Mouse (Mus musculus) c-Kit-positive CD71-positive TER-119-positive erythroid progenitor cells, embryonic 14.5 days (primary cell): ENCODE results near the gene Arl6ip4.

Experiments used
- DNase-seq: peaks from one replicate; pipeline ENCODE4 v3.0.0-alpha.2; 2013; ENCODE audit warnings: low spot score

The Arl6ip4 gene

DNA sequence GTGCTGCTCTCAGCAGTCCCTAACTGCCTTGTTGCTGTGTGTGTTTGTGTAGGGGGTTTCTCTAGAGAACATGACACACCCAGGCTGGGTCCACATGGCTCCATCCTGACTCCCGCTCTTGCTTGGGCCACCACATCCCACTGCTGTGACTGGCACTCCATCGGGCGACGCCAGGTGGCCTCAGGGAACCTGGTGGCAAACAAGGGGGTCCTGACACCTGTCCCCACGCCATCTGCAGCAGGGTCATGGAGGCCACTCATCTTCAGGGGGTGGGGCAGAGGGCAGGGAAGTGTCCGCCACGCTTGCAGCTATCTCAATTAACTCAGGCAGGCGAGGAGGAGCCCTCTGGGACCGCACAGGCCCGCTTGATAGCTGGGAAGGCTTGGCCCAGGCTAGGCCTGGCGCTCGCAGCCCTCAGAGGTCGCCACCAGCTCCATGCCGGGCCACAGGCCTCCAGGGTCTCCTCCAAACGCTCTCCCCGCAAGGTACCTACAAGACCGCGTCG is 20.8 kb upstream of the Arl6ip4 start:
- peak; percentile 63 for DNase-seq

DNA sequence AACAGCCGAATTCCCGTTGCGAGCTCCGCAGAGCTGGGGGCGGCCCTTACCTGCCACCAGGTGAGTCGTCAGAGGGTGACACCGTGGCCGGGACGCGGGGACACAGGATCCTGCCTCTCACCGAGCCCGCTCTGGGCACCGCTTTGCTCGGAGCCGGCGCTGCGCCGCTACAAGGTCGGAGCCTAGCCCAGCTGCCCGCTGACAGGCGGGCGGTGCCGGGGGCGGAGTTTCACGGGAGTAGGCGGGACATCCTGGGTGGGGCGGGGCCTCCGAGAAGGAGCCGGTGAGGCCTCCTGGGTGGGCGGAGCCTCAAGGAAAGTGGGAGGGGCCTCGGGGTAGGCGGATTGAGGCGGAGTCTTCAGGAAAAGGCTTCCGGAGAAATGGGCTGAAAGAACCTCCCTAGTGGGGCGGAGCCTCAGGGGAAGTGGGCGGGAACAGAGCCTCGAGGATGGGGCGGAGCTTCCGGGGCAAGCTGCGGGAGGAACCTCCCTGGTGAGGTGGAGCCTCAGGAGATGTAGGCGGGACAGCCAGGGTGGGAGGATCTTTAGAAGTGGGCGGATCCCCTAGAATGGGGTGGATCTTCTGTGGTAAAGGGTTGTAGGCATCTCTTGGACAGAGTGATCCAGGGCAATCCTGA is 20.2 kb upstream of the Arl6ip4 start, which contains the start of gene Abcb9:
Gene Abcb9 (minus strand): TSS at position 203 of the 637 bp plus-strand sequence.
- DNase-seq, result peak; percentile 99

DNA sequence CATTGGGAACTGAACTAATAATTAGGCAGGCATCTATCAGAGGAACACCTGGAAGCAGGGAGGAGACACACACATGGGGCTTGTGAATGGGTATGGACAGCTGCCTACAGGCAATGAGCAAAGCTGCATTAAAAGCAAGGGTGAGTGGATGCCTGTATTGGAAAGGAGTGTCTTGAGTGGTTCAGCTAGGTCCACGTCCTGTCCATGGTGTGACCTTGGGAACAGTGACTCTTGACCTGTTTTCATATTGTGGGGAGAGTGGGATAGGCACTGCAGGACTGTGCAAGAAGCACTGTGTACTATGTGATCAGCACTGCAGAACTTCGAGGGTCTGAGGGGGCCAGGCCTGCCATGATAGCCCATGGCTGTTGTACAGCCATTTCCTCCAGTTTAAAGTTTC is 17.0 kb upstream of the Arl6ip4 start:
- DNase-seq, result no peak

DNA sequence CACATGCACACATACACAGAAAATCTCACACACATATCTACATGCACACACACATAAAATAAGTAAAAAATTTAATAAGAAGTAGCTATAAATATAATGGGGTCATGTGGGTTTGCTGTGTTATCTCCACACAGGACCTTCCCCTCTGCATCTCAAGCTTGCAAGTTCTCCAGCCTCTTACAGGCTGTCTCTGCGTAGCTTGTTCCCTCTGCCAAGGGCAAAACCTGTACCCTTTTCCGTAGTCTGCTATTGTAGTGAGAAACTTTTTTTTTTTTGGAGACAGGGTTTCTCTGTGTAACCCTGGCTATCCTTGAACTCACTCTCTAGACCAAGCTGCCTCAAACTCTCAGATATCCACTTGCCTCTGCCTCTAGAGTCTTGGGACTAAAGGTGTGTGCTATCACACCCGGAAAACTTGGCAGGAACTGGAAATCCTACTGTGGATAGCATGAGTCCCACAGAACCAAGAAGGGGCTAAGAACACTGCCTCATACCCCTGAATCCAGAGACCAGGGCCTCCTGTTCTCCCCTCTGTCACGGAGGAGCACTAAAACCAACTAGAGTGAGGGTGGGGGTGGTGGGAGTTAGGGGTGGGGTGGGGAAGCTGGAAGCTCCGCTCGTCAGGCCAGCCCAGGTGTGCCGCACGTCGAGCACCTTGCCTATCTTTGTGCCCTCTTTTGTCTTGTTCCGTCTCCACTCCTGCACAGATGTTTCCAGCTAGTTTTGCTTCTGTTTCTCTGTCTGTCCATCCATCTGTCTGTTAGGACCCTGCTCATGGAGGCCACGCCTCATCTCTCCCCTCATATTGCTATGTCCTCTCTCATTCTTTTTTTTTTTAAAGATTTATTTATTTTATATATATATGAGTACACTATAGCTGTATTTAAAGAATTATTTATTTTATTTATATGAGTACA is 15.5 kb upstream of the Arl6ip4 start:
- DNase-seq, result no peak

DNA sequence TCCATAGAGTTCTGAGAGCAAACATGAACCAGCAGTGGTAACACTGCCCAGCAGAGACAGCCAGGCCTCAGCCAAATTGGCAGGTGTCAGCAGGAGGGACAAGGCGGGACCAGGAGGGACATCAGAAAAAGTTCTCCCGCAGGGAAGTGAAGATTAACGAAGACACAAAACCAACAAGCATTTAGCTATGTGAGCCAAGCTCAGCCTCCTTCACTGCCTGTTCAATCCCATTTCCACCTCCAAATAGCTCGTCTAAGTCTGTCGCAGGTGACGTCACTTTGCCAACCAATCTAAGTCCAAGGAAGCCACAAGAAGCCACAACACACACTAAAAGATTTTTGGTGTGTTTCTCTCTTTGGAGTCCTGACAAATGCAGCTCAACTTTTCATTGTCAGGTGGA is 13.6 kb upstream of the Arl6ip4 start:
- DNase-seq, result no peak

DNA sequence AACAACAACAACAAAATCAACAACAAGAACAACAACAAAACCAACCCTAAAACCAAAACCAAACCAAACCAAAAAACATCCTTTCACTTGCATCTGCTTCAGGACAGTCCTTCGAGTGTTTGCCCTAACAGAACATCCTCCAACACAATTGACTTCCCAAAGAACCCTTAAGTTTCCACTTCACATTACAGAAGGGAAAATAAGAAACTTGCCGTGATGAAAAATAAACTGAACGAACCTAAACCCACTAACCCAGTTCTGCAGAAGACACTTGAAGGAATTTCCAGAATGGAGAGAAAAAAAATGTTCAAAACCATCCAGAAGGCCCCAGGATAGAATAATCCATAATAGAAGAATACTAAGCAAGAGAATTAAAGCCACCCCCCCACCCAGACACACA is 12.9 kb upstream of the Arl6ip4 start:
- no peak for DNase-seq

DNA sequence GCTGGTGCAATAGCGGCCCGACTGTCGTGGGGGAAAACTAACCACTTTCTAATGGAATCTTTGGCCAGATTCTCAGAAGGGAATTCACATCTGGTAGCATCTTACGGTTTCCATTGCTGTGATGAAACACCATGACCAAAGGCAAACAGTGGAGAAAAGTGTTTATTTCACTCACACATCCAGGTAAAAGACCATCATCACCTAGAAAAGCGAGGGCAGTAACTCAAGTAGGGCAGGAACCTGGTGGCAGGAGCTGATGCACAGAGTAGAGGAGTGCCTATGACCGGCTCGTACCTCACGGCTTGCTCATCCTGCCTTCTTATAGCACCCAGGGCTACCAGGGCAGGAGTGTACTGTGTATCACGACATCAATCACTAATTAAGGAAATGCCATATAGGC is 12.3 kb upstream of the Arl6ip4 start:
- no peak for DNase-seq

DNA sequence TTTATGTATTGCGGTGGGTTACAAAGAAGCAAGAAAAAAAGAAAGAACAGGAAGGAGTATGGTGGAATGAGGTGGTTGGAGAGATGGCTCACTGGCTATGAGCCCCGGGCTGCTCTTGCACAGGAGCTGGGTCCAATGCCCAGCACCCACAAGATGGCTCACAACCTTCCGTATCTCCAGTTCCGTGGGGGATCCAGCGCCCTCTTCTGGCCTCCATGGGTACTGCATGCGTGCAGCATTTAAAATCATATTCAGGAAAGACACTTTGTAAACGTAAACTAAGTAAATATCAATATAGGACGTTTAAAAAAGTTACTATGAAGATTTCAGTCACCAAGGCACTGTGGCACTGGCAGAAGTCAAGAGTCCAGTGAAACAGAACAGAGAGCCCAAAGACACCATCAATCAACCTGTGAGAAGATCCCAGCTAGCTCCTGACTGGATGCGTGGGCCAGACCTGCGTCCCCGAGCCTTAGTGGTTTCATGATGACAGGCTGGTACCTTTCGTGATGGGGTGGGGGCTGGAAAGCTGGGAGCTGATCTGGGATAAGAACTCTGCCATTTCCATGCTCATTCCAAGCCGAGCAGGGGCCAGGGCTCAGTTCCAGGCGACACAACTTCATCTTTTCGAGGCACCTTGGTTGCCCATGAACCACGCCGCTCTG is 4.7 kb upstream of the Arl6ip4 start:
- peak; percentile 50 for DNase-seq

DNA sequence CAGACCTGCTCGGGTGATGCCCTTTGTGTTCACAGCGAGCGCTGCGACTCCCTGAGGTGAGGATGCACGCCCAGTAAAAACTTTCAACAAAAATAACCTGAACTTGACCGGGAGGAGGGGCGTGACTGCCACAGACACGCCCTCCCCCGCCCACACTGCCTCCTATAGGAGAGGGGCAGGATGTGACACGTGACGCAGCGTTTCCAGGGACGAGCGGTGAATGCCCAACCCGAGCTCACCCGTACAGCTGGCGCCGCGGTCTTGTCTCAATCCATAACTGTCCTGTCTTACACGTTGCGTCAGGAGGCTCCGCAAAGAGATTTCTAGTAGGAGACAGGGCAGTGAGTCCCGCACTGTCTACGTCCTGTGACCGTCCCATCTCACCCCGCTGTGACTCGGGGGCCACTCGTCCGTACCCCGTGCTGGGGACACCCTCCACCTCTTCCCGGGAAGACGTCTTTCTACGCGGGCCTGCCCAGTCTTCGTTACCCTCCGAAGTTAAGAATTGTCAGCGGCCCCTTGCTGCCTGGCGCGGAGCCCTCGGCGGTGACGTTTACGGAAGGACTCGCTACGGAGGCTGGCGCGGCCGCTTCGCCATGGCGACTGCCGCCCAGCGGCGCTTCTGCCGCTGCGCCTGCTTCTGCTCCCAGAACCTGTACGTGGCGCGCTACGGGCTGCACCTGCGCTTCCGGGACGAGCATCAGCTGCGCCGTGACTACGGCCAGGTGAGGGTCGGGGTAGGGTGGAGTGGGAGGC is 4.0 kb upstream of the Arl6ip4 start, which contains the start of gene Ogfod2:
Gene Ogfod2 (plus strand): TSS at position 556 of the 756 bp plus-strand sequence.
- peak; percentile 97 for DNase-seq

DNA sequence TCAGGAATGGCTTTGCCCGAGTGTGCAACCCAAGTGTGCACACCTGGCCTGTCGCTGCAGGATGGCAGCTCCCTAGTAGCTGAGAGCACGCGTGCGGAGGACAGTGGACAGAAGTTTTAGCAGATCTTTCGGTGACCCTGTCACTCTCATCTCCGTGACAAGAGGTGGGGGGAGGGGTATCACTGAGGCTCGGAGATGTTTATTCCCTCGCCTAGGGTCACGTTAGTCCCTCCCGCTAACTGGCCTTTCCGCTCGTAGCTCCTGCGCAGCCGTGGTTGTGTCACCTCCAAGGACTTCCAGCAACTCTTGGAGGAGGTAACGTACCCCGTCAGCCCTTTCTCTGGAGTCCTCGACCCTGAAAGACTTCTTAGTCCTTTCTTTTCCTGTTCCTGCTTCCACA is 3.4 kb upstream of the Arl6ip4 start:
- peak; percentile 39 for DNase-seq

DNA sequence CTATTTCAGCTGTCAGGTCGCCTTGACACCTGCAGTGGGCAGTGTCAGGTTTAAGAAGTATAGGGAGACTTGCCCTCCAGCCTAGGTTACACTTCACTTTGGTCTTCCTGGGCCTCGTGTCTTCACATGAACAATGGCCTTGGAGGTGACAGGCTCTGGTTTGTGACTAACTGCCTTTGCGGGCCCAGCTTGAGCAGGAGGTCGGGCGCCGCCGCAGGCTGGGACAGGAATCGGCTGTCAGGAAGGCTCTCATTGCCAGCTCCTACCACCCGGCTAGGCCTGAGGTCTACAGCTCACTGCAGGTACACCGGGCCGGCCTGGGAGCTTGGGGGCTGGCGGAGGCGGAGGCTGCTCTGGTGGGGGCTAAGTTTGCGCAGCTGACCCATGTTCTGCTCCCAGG is 2.9 kb upstream of the Arl6ip4 start:
- DNase-seq, result peak; percentile 65

DNA sequence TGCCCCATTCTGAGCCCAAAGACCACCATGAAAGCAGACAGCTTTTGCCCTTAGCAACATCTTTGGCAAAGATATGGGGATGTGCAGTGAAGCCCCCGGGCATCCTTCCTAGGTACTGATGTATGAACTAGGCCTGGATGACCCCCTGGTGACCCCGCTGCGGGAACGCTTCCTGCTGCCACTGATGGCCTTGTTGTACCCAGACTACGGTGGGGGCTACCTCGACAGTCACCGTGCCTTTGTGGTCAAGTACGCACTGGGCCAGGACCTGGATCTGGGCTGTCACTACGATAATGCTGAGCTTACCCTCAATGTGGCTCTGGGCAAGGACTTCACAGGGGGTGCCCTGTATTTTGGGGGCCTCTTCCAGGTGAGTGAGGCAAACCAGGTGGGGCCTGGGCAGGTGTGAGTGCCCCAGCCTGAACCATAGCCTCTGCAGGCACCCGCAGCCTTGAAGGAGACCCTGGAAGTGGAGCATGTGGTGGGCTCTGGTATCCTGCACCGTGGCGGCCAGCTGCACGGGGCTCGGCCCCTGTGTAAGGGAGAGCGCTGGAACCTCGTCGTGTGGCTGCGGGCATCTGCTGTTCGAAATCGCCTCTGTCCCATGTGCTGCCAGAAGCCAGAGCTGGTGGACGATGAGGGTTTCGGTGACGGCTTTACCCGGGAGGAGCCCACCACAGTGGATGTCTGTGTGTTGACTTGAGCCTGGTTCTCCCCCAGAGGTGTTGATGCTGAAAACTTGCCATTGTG is 1.4 kb upstream of the Arl6ip4 start:
- no peak for DNase-seq

DNA sequence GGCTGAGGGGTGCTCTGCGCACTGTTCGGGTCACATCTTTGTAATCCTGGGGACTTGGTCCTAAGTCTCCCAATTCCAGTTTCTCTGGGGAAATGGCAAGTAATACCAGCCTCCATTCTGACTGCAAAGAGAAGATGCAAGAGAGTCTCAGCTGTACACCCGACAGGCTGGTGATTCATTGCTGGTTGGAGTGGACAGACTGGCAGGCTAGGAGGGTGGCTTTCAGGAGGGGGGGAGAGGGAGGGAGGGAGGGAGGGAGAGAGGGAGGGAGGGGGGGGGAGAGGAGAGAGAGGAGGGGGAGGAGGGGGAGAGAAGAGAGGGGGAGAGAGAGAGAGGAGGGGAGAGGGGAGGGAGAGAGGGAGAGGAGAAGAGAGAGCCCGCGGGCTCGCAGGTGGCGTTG is 358 bp upstream of the Arl6ip4 start:
- DNase-seq, result no peak

DNA sequence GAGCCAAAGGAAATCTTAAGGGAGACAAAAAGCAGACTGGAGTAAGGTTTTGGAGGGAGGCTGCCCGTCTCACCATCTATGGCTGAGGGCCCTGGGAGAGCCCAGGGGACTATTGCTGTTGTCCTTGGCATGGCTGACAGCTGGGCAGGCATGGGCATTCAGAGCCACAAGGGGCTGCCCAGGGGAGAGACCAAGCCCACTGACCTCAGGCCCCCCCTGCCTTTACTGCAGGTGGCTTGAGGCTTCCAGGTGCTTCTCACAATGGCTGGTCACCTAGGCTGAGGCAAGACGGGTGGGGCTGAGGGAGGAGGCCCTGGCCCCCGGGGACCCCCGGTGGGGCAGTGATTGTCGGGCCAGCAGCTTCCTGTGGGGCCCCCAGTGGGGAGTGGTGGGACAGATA is 3.3 kb downstream of the Arl6ip4 start:
- no peak for DNase-seq

DNA sequence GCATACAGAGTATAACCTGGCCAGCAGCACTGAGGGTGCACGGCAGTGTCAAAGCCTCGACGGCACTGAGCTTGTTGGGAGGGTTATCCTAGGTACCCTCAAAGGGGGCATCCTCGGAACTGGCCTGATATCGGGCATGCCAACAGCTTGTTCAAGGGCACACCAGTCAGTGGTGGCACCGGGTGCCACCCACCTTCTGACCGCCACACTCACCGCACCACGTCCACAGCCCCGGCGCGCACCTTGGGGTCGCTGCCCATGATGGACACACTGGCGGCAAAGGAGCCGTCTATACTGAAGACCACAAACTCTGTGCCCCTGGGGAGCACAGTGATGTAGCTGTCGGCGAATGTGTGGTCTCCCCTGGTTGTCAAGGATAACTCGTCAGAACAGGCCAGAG is 6.5 kb downstream of the Arl6ip4 start:
- DNase-seq, result no peak

DNA sequence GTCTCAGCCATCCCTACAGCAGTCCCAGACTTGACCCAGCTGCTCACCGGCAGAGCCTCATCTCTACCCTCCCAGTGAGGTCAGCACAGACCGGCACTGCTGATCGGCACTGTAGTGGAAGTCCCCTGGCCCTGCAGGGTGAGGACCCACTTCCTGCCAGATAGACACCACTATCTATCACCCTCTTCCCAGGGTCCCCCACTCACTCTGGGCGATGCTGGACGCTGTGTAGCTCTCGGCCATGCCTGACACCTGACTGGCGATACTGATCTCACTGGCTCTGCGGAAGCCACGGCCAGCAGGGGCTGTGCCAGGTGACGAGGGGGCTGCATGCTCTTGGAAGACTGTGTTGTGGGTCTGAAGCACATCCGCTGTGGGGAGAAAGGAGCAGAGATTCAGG is 9.2 kb downstream of the Arl6ip4 start:
- no peak for DNase-seq

DNA sequence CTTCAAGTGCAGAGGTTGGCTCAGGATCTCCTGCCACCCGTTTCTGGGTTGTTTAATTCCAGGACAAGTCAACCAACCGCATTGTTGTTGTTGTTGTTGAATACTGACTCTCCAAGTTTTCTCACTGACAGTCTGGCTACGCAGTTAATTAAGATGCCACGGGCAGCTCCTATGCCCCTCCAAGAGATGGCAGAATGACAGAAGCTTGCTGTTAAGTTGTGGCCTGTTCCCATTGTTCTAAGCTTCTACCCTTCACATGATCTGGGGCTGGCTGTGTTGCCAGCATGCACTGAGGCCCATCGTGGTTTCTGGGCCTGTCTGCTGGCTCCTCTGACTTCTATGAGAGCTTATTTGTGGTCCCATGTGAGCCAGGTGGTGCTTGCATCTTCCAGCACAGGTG is 18.4 kb downstream of the Arl6ip4 start:
- no peak for DNase-seq

DNA sequence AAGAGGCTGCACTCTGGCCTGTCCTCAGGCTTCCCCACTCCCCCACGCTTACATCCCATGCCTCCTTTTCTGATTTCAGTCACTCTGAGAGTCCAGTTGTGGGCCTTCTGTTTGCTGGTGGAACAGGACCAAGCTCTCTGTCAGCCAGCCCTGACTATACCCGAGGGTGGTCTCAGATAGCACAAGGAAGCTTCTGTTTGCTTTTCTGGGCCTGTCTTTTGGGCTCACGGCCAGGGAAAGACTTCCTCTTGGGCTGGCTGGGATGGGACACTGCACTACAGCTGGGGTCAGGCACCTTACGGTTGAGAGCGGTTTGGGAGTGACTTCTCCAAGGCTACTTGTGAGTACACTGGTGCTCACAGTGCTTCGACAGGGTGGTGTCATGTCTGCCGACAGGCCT is 22.2 kb downstream of the Arl6ip4 start:
- DNase-seq, result no peak

DNA sequence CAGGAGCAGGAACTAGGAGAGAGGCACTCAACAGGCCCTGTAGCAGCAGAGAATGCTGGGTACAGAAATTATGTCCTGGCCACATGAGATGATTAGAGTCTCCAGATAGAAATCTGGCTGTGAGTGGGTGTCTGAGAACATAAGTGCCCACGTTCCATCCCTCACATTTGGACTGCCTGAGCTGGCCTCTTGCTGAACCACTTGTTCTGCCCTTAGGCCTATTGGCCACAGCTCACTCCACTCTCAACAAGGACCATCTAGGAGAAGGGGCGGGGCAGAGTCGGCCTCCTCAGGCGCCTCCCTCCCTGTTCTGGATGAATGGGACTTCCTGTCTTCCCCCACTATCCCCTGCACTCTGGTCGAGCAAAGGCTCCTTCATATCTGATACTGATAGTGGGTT is 33.1 kb downstream of the Arl6ip4 start:
- no peak for DNase-seq

DNA sequence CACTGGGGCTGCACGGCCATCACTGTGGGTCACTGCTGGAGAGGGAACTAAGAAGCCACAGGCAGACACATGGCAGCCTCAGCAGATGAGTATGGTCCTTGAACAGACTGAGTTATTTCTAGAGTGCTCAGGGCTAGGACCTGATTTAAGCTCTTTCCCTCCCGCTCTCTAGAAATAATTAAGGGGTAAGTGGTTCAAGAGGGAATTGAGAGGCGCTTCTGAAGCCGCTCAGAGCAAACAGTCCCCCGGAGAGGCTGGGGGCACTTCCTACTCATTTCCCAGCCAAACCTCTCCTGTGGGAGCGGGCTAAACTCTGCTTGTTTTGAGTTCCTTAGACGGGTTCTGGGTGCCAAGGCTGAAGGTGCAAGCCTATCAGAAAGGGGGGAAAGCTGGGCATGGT is 35.0 kb downstream of the Arl6ip4 start:
- DNase-seq, result no peak

DNA sequence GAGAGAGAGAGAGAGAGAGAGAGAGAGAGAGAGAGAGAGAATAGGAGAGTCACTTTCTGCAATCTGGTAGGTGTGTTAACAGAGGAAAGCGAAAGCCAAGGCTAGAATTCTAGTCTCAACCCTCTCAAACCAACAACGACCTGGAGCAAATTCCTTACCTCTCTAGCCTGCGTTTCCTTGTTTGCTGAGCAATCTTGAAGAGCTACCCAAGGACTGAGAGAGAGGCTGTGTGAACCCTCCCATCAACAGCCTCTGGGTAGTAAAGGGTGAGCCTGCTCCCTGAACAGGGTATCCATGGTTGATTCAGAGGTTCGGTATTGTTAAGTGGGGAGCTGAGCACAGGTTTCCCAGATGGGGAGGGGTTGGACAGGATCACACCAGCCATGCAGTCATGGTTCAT is 36.8 kb downstream of the Arl6ip4 start:
- no peak for DNase-seq
